Mouse (Mus musculus): ENCODE data around the gene 4931406P16Rik. TPM values are rescaled to one million over a fixed set of nuclear protein-coding genes. Genes with fewer than 3 reads are reported as not detected.

The 4931406P16Rik gene
- total RNA-seq, 2 experiments from 2014 or later, result 36.6 to 41.1 TPM

GRCm38 (mm10) chr7:34232785-34233725, 80.3 kb downstream of the 4931406P16Rik start:
- Histone ChIP-seq H3K4me3 (peak overlapping the region; percentile 67), H3K27ac (peak overlapping the region; percentile 99)
- DNase-seq (ENCODE audit: low spot score in 2 of 2), result no peak
- no peak for TF ChIP-seq CTCF (conservative IDR thresholded peaks at IDR 0.05)

GRCm38 (mm10) chr7:34230116-34230515, 83.2 kb downstream of the 4931406P16Rik start, which contains the start of gene Gpi1:
Gene Gpi1 (minus strand): TSS chr7:34230336.
- Histone ChIP-seq H3K4me3 (peak within 1 kb of the TSS; percentile 83), H3K27ac (peak within 1 kb of the TSS; percentile 94)
- peak; percentile 62 for TF ChIP-seq CTCF (conservative IDR thresholded peaks at IDR 0.05)
- DNase-seq (ENCODE audit: low spot score in 2 of 2), result peak; percentile 67 to 74

DNA sequence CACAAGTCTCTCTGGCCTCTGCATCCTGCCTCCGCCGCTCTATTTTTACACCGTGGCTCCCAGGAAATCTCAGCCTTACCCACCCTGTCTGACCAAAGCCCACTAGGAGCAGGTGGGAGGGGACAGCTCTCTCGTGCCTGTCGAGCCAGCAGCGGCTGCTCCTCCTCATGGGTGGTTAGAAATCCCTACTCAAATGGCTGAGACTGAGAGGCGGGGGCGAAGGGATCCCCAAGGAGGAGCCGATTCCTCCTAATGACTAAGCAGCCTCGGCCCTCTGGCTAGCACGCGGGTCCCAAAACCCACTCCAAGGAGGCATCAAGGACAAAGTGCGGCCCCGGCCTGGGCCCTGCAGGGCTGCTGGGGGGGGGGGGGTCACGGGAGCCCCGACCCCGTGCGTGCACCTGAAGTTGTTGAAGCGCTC, 83.7 kb downstream of the 4931406P16Rik start:
- H3K27ac ChIP-seq, result peak overlapping the region; percentile 94
- no peak for TF ChIP-seq CTCF (conservative IDR thresholded peaks at IDR 0.05)
- H3K4me3 ChIP-seq, result peak overlapping the region; percentile 83
- DNase-seq (ENCODE audit: low spot score in 2 of 2), result peak; percentile 53 to 64

GRCm38 (mm10) chr7:34229153-34229552, 84.2 kb downstream of the 4931406P16Rik start:
- TF ChIP-seq CTCF (conservative IDR thresholded peaks at IDR 0.05), result no peak
- peak overlapping the region; percentile 83 for H3K4me3 ChIP-seq
- DNase-seq (ENCODE audit: low spot score in 2 of 2), result no peak
- peak overlapping the region; percentile 94 for H3K27ac ChIP-seq

DNA sequence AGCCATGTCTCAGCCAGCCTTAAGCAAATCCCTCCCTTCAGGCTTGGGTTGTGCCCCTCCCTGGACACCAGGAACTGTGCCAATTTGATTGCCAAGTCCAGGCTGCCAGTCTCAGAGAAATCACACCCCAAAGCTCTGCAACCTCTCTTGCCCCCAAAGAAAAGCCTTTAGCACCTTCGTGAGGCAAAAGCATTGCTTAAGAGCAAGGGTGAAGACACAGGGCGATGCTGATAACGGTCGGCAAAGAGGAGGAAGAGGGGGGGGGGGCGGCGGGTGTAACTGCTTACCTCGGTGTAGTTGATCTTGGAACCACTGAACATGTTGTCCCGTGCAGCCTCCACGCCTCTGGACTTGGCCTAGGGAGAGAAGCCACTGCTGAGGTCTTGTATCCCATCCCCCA, 84.7 kb downstream of the 4931406P16Rik start:
- no peak for TF ChIP-seq CTCF (conservative IDR thresholded peaks at IDR 0.05)
- DNase-seq (ENCODE audit: low spot score in 2 of 2), result no peak
- no peak overlapping the region for H3K27ac ChIP-seq
- peak overlapping the region; percentile 46 for H3K4me3 ChIP-seq

DNA sequence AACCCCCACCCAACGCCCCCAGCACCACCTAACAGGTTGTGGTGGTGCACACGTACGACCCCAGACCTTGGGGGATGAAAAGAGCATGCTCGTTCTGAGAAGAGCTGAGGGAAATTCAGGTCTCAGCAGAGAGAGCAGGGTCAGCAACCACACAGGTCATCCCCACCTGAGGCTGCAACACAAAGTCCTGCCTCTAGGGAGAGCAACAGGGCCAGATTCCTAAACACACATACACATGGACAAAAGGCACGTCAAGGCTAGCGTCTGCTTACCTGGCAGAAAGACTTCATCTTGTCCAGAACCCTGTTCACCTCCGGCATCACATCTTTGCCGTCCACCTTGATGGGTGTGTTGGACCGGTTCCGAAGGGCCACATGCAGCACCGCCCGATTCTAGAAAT, 86.5 kb downstream of the 4931406P16Rik start:
- Histone ChIP-seq H3K27ac (no peak overlapping the region), H3K4me3 (peak overlapping the region; percentile 14; the same call in 1 of the 2 replicates)
- peak; percentile 57 for TF ChIP-seq CTCF (conservative IDR thresholded peaks at IDR 0.05)
- DNase-seq (ENCODE audit: low spot score in 2 of 2), result no peak

DNA sequence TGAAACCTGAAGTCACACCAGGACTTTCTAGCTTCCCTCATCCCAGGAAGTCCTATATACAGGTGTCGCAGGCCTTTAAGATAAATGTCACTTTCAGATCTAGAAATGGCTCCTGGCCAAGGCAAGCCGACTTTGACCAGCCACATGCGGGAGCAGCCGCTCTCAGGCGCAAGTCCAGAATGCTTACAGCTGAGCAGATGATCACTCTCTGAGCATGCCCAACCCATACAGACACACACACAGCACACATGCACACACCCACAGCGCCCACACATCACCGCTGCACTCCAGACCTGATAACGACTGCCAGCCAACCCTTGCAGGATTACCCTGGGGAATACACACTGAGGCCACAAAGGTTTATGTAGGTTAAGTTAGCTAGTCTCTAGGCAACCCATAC, 87.3 kb downstream of the 4931406P16Rik start:
- TF ChIP-seq CTCF (conservative IDR thresholded peaks at IDR 0.05), result no peak
- peak overlapping the region; percentile 14; the same call in 1 of the 2 replicates for H3K4me3 ChIP-seq
- 0 out of 2 replicates have a peak overlapping the region, but pooled peaks have one; percentile 32 for H3K27ac ChIP-seq
- DNase-seq (ENCODE audit: low spot score in 2 of 2), result no peak

GRCm38 (mm10) chr7:34224308-34224707, 89.0 kb downstream of the 4931406P16Rik start:
- Histone ChIP-seq H3K4me3 (no peak overlapping the region), H3K27ac (no peak overlapping the region)
- no peak for TF ChIP-seq CTCF (conservative IDR thresholded peaks at IDR 0.05)
- DNase-seq (ENCODE audit: low spot score in 2 of 2), result no peak

DNA sequence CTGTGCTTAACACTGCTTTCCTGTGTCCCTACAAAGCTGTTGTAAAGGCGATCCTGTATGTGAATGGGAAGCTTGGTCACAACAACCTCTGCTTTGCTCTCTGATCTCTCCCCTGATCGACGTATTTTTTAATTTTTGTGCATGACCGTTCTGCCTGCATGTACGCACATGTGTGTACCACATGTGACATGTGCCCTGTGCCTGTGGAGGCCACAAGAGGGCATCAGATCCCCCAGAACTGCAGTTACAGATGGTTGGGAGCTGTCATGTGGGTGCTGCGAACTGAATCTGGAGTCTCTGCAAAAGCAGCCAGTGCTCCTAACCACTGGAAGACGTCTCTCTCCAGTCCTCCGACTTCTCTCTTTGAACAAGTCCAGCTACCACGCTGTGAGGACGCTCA, 91.0 kb downstream of the 4931406P16Rik start:
- no peak overlapping the region for H3K27ac ChIP-seq
- H3K4me3 ChIP-seq, result no peak overlapping the region
- DNase-seq (ENCODE audit: low spot score in 2 of 2), result no peak
- TF ChIP-seq CTCF (conservative IDR thresholded peaks at IDR 0.05), result peak; percentile 37

DNA sequence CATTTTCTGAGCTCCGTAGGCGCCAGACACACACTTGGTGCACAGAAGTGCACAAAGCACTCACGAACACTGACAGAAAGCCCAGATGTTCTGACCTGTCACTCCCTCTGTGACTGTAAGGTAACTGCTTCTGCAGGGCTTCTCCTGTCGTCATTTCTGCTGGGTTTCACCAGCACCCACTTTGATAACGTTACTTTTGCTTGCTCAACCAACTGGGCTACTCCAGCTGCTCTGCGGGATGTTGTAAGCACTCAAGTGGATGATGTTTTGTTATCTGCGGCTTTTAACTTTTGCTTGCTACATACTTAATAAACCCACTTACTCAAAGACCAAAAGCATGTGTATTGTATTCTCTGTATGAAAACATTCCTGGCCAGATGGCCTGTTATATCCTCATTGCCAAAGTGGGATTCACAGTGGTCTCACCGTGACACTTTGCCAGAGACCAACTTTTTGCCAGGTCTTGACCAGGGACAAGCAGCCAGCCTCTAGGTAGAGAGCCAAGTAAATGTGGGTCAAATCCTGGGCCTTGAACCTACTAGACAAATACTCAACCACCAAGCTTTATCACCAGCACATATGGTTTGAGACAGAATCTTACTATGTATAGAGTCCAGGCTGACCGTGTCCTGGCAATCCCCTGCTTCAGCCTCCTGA, 91.6 kb downstream of the 4931406P16Rik start:
- TF ChIP-seq CTCF (conservative IDR thresholded peaks at IDR 0.05), result no peak
- no peak overlapping the region for H3K27ac ChIP-seq
- DNase-seq (ENCODE audit: low spot score in 2 of 2), result no peak
- no peak overlapping the region for H3K4me3 ChIP-seq

- H3K4me3 ChIP-seq, result no peak overlapping the region
- no peak overlapping the region for H3K27ac ChIP-seq
- DNase-seq (ENCODE audit: low spot score in 2 of 2), result no peak
- no peak for TF ChIP-seq CTCF (conservative IDR thresholded peaks at IDR 0.05)
Observed at GRCm38 (mm10) chr7:34218496-34218895, 94.9 kb downstream of the 4931406P16Rik start.

DNA sequence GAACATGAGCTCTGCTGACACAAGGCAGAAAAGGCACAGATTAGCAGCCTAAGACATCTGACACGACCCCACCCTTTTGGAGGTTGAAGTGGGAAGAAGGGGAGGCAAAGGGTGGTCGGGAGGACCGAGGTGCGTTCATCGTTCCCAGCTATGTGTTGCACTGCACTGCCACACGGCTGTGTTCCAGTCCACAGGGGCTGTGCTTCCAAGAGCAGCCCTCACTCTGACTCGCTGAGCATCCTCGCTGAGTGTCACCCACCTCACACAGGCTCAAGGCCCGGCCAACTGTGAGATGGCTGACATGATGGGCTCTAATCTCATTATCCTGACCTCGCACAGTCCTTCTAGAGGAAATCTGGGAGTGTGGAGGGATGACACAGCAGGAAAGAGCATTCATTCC, 96.9 kb downstream of the 4931406P16Rik start:
- Histone ChIP-seq H3K4me3 (no peak overlapping the region), H3K27ac (no peak overlapping the region)
- DNase-seq (ENCODE audit: low spot score in 2 of 2), result no peak
- TF ChIP-seq CTCF (conservative IDR thresholded peaks at IDR 0.05), result no peak

- Histone ChIP-seq H3K4me3 (no peak overlapping the region), H3K27ac (no peak overlapping the region)
- no peak for DNase-seq (ENCODE audit: low spot score in 2 of 2)
- no peak for TF ChIP-seq CTCF (conservative IDR thresholded peaks at IDR 0.05)
Observed at GRCm38 (mm10) chr7:34215481-34215880, 97.9 kb downstream of the 4931406P16Rik start.
